Mouse (Mus musculus): Measurements from ENCODE around the gene Esam.

The Esam gene

GRCm38 (mm10) chr9:37530031-37530887 lies 2.4 kb downstream of the Esam start:
- ATAC-seq (ENCODE audit: low TSS enrichment): peak; percentile 21

DNA sequence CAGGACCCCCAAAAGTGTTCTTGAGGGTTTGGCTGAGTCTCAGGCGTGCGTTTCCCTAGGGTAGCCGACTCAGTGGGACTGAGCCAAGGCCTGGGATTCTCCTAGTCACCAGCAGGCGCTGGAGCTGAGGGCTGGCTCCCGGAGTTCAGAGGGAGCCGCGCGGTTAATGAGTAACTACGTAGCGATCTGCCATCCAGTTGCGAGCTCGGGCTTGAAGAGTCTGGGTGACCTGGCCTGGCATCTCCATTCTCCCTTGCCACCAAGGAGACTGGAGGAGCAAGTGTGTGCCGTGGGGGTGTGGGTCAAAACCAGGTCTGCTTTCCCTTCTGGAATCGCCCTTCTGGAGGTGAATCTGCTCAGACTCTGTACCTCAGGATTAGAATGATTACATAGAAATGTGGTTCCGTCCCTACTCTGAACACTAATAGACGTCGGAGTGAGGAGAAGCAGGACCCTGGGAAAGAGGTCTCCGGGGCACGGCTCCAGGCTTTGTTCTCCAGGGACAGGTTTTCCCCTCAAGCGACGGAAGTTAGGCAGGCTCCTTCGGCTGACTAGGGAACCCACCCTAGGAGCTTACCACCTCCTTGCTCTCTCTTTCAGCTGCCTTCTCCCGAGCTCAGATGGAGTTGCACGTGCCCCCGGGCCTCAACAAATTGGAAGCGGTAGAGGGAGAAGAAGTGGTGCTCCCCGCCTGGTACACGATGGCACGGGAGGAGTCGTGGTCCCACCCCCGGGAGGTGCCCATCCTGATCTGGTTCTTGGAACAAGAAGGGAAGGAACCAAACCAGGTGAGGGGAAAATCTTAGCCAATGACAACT lies 3.2 kb downstream of the Esam start:
- ATAC-seq (ENCODE audit: low TSS enrichment): peak; percentile 62

- ATAC-seq (ENCODE audit: low TSS enrichment): no peak
These were observed 9.0 kb downstream of the Esam start for GRCm38 (mm10) chr9:37536851-37537250.

GRCm38 (mm10) chr9:37537658-37538250 lies 9.9 kb downstream of the Esam start:
- no peak for ATAC-seq (ENCODE audit: low TSS enrichment)

DNA sequence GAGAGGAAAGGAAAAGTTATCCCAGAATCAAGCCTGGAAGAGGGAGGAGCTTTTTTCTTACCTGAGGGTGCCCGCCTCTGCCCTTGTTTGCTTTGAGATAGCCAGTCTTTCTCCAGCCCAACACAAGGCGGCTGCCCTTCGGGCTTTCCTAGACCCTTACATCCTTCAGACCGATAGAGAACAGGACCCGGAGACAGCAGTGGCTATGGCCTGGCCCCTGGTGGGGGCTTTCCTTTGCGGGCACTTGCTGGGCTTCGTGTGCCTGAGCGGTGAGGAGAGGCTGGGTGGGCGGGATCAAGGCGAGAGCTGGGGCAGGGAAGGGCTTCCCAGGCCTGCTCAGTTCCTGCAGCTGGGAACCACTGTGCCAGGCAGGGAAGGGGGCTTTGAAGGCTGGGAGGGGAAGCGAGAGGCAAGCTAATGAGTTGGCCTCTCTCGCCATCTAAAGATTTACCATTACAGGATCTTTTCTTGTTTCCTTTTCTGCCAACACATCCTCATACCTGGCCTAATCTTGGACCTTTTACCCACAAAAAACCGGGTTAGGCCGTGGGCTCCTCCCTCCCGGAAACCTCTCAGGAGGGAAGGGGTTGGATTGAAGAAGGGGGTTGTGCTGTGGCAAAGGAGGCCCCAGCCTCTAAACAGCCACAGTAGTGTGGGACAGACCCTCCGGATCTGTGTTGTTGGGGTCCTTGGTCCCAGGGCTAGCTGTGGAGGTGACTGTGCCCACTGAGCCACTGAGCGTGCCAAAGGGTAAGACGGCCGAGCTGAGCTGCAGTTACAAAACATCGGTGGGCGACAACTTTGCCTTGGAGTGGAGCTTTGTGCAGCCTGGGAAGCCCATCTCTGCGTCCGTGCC lies 11.5 kb downstream of the Esam start, which contains the start of gene Vsig2:
TSS of gene Vsig2 (plus strand) at position 86 of the 856 bp plus-strand sequence.
- no peak for ATAC-seq (ENCODE audit: low TSS enrichment)

DNA sequence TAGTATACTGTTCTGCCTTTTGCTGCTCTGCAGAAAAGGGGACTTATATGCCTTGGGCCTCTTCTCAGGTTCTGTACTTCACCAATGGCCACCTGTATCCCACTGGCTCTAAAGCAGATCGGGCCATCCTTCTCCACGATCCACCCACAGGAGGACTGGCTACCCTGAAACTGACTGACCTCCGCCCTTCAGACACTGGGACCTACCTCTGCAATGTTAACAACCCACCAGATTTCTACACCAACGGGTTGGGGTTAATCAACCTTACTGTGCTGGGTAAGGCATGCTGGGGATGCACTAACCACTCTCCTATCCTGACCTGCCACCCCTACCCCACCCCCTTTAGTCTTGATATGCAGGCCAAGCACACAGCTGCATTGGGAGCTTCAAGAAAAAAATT lies 12.3 kb downstream of the Esam start:
- peak; percentile 1; the same call in 1 of the 2 replicates for ATAC-seq (ENCODE audit: low TSS enrichment)

- peak; percentile 18 for ATAC-seq (ENCODE audit: low TSS enrichment)
These were observed 13.1 kb downstream of the Esam start for GRCm38 (mm10) chr9:37540701-37541575.

GRCm38 (mm10) chr9:37541851-37542642 lies 14.2 kb downstream of the Esam start:
- no peak; the same call in 1 of the 2 replicates for ATAC-seq (ENCODE audit: low TSS enrichment)

DNA sequence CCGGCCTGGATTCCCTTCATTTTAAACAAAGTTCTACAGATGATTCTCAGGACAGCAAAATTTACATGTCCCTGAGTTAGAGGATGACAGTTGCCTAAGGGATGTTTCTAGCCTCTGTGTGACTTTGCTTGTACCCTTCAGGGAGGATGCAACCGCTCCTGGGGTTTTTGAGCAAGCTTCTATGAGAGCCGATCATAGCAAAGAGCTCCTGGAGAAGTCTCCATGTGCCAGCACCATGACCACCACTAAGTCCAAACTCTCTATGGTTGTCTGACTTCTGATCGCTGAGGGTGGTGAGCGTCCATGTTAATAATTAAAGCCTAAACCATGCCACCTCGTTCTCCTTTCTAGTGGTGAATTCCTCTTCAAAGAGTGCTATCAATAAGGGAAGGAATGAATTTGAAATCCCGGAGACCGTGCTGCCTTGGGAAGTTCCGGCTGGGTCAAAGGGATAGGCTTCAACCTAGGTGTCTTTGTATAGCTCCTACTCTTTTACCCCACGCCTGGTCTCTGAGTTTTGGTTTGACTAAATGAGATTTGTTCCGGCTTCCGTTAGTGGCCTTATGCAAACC lies 16.1 kb downstream of the Esam start:
- no peak for ATAC-seq (ENCODE audit: low TSS enrichment)

- ATAC-seq (ENCODE audit: low TSS enrichment): no peak
These were observed 16.7 kb downstream of the Esam start for GRCm38 (mm10) chr9:37544447-37545165.

- no peak for ATAC-seq (ENCODE audit: low TSS enrichment)
These were observed 17.3 kb downstream of the Esam start for GRCm38 (mm10) chr9:37545166-37545610.

- ATAC-seq (ENCODE audit: low TSS enrichment): no peak
These were observed 18.1 kb downstream of the Esam start for GRCm38 (mm10) chr9:37545847-37546452.

DNA sequence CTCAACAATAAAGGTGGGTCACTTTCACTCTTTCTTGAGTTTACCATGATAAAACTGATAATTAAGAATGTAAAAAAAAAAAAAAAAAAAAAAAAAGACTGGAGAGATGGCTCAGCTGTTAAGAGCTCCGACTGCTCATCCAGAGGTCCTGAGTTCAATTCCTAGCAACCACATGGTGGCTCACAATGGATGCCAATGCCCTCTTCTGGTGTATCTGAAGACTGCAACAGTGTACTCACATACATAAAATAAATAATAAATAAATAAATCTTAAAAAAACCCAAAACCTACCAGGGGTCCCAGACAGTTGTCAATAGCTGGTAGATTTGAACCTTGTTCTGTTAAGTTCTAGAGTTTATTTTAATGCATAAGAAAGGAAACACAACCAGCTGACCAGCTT lies 19.0 kb downstream of the Esam start:
- no peak for ATAC-seq (ENCODE audit: low TSS enrichment)

DNA sequence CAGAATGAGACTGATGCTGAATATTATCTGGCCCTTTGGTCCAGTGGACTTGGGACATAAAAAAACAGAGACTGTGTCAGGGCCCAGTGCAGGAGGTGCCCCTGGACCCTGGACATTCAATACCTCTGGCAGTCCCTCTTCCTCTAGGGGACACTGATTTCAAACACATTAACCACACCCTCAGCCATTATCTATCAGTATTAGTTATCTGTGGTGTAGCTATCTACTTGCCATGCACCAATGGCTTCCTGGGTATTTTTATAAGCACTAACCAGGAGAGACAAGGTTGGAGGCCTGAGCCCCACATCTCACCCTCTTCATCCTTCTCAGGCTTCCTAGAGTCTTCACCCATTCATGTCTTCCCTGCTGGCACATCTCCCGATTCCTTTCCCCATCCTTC lies 22.6 kb downstream of the Esam start:
- no peak for ATAC-seq (ENCODE audit: low TSS enrichment)

DNA sequence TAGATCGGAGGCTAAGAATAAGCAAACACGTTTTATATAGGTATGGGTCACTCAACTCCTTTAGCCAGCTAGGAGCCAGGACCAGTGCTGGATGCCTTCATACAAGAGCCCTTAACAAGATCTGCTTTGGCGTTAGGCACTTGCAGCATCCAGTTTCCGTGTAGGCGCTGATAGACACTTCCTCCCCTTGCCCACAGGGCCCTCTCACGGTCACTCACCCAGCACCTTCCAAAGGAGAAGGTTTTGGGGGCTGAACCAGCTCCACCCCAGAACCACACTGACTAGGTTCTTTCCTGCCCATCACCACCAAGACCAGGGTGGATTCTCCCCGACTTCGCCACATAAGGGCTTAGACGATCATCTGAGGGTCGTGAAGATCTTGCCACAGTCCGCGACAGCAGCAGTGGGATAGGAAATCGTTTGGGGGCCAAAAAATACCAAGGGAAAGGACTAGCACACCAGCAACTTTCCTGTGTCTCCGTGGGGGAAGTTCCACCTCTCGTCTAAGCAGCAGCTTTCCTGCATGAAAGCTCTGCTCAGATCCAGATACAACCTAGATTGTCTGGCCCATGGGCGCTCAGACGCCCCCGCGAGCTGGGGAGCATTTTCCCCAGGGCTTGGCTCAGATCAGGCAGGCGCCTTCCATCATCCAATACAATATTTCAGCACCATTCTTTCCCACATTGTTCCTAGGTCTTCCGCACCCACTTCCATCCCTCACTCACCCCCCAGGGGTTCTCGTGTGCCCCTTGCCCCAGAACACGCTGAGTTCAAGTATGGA lies 24.1 kb downstream of the Esam start:
- ATAC-seq (ENCODE audit: low TSS enrichment): peak; percentile 18

DNA sequence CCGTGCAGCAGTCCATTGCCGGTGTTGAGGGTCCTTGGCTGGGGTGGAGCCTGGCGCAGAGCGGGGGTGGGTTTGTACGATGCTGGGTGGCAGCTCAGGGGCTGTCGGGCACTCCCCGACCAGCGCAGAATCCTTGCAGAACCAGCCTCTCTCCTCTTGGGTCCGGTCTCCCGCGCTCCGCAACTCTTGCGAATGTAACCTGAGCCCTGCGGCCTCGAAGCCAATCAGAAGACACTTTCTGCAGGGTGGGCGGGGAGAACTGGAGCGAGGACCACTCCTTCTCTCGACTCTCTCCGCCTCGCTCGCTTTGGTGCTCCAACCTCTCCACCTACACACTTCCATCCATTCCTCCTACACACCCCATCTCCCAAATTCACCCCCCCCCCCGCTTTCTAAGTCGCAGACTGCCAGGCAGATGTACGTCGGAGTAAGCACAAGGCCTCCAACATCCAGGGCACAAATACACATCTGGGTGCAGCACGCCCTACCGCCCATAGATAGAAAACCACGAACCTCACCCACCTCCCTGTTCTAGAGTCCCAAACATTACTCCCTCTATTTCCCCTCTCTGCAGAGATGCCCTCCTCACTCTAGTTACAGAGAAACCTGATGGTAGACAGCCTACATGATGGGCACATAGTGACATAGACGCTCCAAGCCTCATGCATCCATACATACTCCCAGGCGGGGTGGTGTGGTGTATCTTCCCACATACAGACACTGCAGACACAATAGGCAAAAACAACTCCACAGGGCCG lies 24.8 kb downstream of the Esam start, which contains the start of gene Nrgn:
TSS of gene Nrgn (minus strand) at position 369 of the 758 bp plus-strand sequence.
- peak; percentile 69 for ATAC-seq (ENCODE audit: low TSS enrichment)
